Mouse (Mus musculus) limb, embryonic 14.5 days (tissue): ENCODE results near the gene Lhpp. TPM values are rescaled to one million over a fixed set of nuclear protein-coding genes. Genes with fewer than 3 reads are reported as not detected.

Experiments
- ATAC-seq: fragments of 200-750 bp; cut with Nextera tagmentation; 2 replicates; pipeline ENCODE4 v1.8.0; 2017; ENCODE audit warnings: low read depth, moderate number of reproducible peaks, moderate TSS enrichment; ENCODE audit not compliant: low FRiP score
- DNase-seq: peaks from one replicate; pipeline ENCODE4 v3.0.0-alpha.2; 2015; ENCODE audit warnings: low spot score
- H3K27ac ChIP-seq: fragments of 300-500 bp; sonication (generic); replicated peaks from 2 replicates; pipeline ENCODE4 v1.5.1; 2014; ENCODE audit warnings: low read depth, mild to moderate bottlenecking, low read length, moderate library complexity, mixed read lengths
- H3K27me3 ChIP-seq: fragments of 300-500 bp; sonication (generic); 2 replicates; pipeline ENCODE4 v1.6.1; 2014; ENCODE audit warnings: low read length, mixed read lengths; ENCODE audit not compliant: control insufficient read depth, insufficient read depth
- H3K36me3 ChIP-seq: fragments of 300-500 bp; sonication (generic); 2 replicates; pipeline ENCODE4 v1.6.1; 2014; ENCODE audit warnings: mild to moderate bottlenecking, low read length, moderate library complexity, mixed read lengths; ENCODE audit not compliant: control insufficient read depth, insufficient read depth
- H3K4me1 ChIP-seq: fragments of 300-500 bp; sonication (generic); 2 replicates; pipeline ENCODE4 v1.6.1; 2014; ENCODE audit warnings: antibody characterized with exemption, low read length, mixed read lengths; ENCODE audit not compliant: control insufficient read depth, insufficient read depth
- H3K4me2 ChIP-seq: fragments of 300-500 bp; sonication (generic); replicated peaks from 2 replicates; pipeline ENCODE4 v1.6.1; 2014; ENCODE audit warnings: low read depth, mild to moderate bottlenecking, low read length, moderate library complexity; ENCODE audit not compliant: severe bottlenecking
- H3K4me3 ChIP-seq: fragments of 300-500 bp; sonication (generic); replicated peaks from 2 replicates; pipeline ENCODE4 v1.5.1; 2014; ENCODE audit warnings: low read length
- H3K9ac ChIP-seq: fragments of 300-500 bp; sonication (generic); 2 replicates; pipeline ENCODE4 v1.6.1; 2014; ENCODE audit warnings: mild to moderate bottlenecking, low read depth, low read length, moderate library complexity; ENCODE audit not compliant: severe bottlenecking
- H3K9me3 ChIP-seq: fragments of 300-500 bp; sonication (generic); 2 replicates; pipeline ENCODE4 v1.6.1; 2016; ENCODE audit warnings: low read length; ENCODE audit not compliant: control insufficient read depth
- POLR2A ChIP-seq: fragments of 200-500 bp; IDR thresholded peaks from 2 replicates; pipeline ENCODE4 v1.8.0; 2012; ENCODE audit warnings: inconsistent platforms, mild to moderate bottlenecking, moderate library complexity, borderline replicate concordance; ENCODE audit not compliant: insufficient read depth, insufficient read length; ENCODE audit errors: extremely low read depth
- WGBS: fragments of 180-500 bp; shearing (Covaris S2); extraction: QIAGEN DNeasy Blood & Tissue Kit; methylation state at CpG from one replicate; pipeline ENCODE4 v1.1.7; 2014; 5-methylcytosine and 5-hydroxymethylcytosine counted together
- polyA plus RNA-seq, 2 experiments: library from polyadenylated mRNA; depleted of rRNA in 1 of 2; stranded (reverse) in 1 of 2; unstranded in 1 of 2; fragments of >200 nt; fragmentation: Nextera tagmentation in 1 of 2; extraction: Ambion mirVana in 1 of 2; gene quantifications; 2 replicates each; pipeline versions ENCODE4 v1.2.1 to v1.2.3; 2012 to 2014

Lhpp gene
- polyA plus RNA-seq, 2 experiments: 20.9 to 22.5 TPM

DNA sequence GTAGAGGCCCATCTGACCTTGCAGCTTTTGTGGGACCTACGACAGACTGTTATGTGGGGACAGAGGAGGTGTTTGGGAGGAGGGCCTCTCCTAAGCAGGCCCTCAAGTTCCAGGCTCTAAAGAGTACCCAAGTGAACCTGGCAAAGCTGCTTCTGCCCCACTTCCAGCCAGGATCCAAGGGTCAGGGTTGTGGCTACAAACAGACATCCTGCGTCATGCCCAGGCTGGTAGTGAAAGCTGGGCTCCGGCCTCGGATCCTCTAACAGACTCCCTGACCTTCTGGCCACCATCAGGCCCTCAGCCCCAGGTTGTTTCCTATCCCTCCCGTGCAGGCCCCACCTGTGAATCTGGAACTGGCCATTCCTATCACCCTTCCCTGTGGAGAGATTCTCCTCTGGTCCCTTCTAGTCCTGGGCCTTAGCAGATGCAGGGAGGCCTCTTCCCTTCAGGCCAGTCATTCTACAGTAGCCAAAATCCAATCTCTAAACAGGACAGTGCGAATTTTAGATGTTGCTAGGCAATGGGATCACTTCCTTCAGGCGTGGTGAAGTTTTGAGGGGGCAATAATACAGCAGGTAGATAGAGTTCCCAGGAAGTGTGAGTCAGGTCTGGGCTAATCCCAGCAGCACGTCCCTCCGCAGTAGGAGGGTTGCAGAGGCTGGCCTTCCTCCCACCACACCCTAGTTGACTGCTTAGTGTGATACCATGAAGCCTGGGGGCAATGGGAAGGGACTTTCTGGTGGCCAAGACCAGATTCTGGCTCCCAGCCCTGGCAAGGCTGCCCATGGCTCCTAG is 93.3 kb downstream of the Lhpp start:
- H3K27me3 ChIP-seq: no peaks in the 10 kb centered on the region
- no peak for DNase-seq
- WGBS: 82% methylated on average over 9 of the region's 9 CpGs

DNA sequence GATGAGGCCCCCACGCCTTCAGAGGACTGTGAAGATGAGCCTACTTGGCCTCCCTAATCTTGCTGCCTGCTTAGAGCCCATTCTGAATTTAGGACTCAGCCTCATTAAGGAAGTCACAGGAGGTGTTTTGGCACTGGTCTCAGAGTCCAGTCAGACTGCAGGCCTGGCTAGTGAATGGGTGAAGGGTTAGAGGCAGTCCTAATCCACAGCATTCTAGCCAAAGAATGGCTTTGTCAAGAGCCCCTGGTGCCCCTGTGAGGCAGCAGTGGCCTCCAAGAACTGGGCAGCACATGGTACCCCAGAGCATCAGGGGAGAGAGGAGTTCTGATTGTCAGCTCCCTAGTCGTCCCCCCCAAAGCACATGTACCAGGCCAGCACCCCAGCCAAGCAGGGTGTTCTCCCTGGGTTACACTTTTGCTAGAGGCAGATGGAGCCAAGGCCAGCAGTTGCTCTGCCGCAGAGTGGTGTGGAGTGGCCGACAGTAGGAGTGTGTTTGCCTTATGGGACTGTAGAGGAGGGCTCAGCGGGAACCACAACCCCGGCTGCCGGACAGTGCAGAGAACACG is 94.0 kb downstream of the Lhpp start:
- Histone ChIP-seq H3K36me3 (no peaks in the 10 kb centered on the region), H3K27me3 (no peaks in the 10 kb centered on the region), H3K4me2 (no peak overlapping the region), H3K9ac (no peak overlapping the region), H3K27ac (no peak overlapping the region), H3K4me3 (no peak overlapping the region), H3K4me1 (no peaks in the 10 kb centered on the region; the same call in 1 of the 2 replicates), H3K9me3 (no peaks in the 10 kb centered on the region)
- DNase-seq (no peak), ATAC-seq (no peak)
- WGBS: 92% methylated on average over 8 of the region's 8 CpGs
- TF ChIP-seq POLR2A: no peak

More for the DNA sequence above, 93.3 kb downstream of the Lhpp start:
- Histone ChIP-seq H3K27ac (no peak overlapping the region), H3K9ac (no peak overlapping the region; the same call in 1 of the 2 replicates), H3K9me3 (no peaks in the 10 kb centered on the region), H3K4me1 (no peaks in the 10 kb centered on the region; the same call in 1 of the 2 replicates), H3K4me3 (no peak overlapping the region), H3K4me2 (no peak overlapping the region), H3K36me3 (no peaks in the 10 kb centered on the region)
- ATAC-seq: no peak
- no peak for TF ChIP-seq POLR2A

GRCm38 (mm10) chr7:132705130-132705529 is 94.7 kb downstream of the Lhpp start:
- H3K4me1 ChIP-seq: no peaks in the 10 kb centered on the region
- no peak overlapping the region for H3K4me3 ChIP-seq
- ATAC-seq (no peak), DNase-seq (no peak)
- no peaks in the 10 kb centered on the region for H3K27me3 ChIP-seq
- H3K27ac ChIP-seq: no peak overlapping the region
- H3K9ac ChIP-seq: no peak overlapping the region
- H3K4me2 ChIP-seq: no peak overlapping the region
- no peaks in the 10 kb centered on the region for H3K36me3 ChIP-seq
- 91% methylated on average over 7 of the region's 7 CpGs for WGBS
- no peaks in the 10 kb centered on the region for H3K9me3 ChIP-seq
- TF ChIP-seq POLR2A: no peak

DNA sequence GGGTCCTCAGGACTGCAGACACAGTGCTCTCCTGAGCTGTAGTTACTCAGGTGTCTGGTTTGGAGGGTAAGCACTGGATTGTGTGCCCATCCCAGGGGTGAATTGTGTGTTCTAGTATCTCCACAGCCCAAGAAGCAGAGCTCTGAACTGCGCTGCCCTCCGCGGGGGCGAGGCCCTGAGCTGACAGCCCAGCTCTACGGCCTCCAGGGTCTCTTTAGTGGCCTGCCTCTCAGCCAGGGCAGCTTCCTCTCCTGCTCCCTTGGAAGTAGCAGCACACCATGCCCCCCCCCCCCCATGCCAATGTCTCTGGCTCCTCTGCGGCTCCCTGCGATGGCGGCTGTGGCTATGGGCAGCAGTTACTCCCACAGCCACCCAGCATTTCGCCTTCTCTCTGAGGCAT is 101.1 kb downstream of the Lhpp start:
- Histone ChIP-seq H3K4me2 (no peak overlapping the region), H3K36me3 (peaks cover 17% of the 10 kb centered on the region), H3K27ac (no peak overlapping the region), H3K9ac (0 out of 2 replicates have a peak overlapping the region, but pooled peaks have one; percentile 28), H3K4me1 (peaks cover 23% of the 10 kb centered on the region), H3K27me3 (no peaks in the 10 kb centered on the region), H3K9me3 (no peaks in the 10 kb centered on the region), H3K4me3 (no peak overlapping the region)
- DNase-seq (no peak), ATAC-seq (no peak)
- TF ChIP-seq POLR2A: no peak
- WGBS: 77% methylated on average over 7 of the region's 9 CpGs

DNA sequence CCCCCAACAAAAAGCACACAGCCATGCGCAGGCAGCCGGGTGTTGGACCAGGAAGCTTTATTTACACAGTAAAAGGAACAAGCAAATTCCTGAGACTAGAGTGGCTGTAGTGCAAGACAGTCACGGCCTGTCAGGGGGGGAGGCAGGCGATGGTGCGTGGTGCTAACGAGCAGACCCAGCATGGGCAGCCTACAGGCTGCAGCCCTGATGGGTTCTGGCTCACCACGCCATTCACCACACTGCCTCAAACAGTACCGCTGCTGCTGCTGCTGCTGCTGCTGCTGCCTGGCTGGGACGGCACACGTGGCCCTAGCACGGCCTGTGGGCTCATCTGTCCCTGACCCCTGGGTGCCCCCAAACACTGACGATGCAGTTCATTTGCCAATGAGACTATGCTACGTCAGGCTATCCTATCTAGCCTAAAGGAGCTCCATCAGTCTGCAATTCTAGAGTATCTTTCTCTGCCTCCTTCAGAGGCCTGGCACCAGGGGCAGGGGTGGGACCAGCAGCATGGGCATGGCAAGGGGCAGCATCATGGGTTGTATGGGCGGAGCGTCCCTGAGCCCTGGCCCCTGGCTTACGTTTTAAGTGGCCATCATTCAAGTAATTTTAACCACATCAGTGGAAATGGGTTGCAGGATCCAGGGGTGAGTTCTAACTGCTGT is 101.7 kb downstream of the Lhpp start:
- Histone ChIP-seq H3K4me1 (peaks cover 23% of the 10 kb centered on the region), H3K9ac (0 out of 2 replicates have a peak overlapping the region, but pooled peaks have one; percentile 28), H3K27me3 (no peaks in the 10 kb centered on the region), H3K9me3 (no peaks in the 10 kb centered on the region), H3K4me3 (no peak overlapping the region), H3K36me3 (peaks cover 17% of the 10 kb centered on the region), H3K27ac (no peak overlapping the region), H3K4me2 (no peak overlapping the region)
- ATAC-seq (peak; percentile 51; the same call in 1 of the 2 replicates), DNase-seq (no peak)
- WGBS: 34% methylated on average over 15 of the region's 16 CpGs
- no peak for TF ChIP-seq POLR2A
